Comparison of ENCODE assay signal across 12 mouse cellular contexts in genomic region chr2:127503751-127504549, GRCm38 (mm10). TPM values are rescaled to one million over a fixed set of nuclear protein-coding genes. Genes with fewer than 3 reads are reported as not detected.
DNase-seq lines count a peak whose midpoint lies in the region; ATAC-seq and TF ChIP-seq lines count a peak whose summit lies in the region.
"Had no signal": no experiment of that assay in that cellular context is flagged by ENCODE, and none has a peak within 500 bp of the region (broad histone marks: within the 10 kb centered on the region; RNA-seq: fewer than 3 reads in every experiment).

No protein-coding gene starts in this region.

- H3K9ac ChIP-seq in hindbrain, postnatal 0 days (replicated peaks; ENCODE audit: low read length) = 0 out of 2 replicates have a peak overlapping the region, but pooled peaks have one; percentile 10

- TF ChIP-seq CTCF in hindbrain, postnatal 0 days (IDR thresholded peaks at IDR 0.05; ENCODE audit: low read depth) = no peak

- WGBS in hindbrain, postnatal 0 days = 40% methylated on average over 8 of the region's 8 CpGs

- H3K36me3 ChIP-seq in hindbrain, postnatal 0 days (ENCODE audit: insufficient read depth, low read length) = no peaks in the 10 kb centered on the region

- H3K27ac ChIP-seq in hindbrain, postnatal 0 days = peak overlapping the region; percentile 49; the same call in 1 of the 2 replicates

- DNase-seq in layer of hippocampus, adult 11-12 months (ENCODE audit: low spot score) = peak; percentile 57
- DNase-seq in layer of hippocampus, adult 9-10 months (ENCODE audit: low spot score) = no peak
- DNase-seq in right cerebral cortex, postnatal 14 days = peak; percentile 58
- no peak for DNase-seq in right cerebral cortex, postnatal 25 days
- DNase-seq in hindbrain, postnatal 0 days (ENCODE audit: low spot score) = peak; percentile 76
- no peak for DNase-seq in gastrocnemius, postnatal 4 days (ENCODE audit: low spot score in 2 of 2)
- no peak for DNase-seq in urinary bladder, adult 2 months (ENCODE audit: low spot score)
- DNase-seq in c-Kit-positive CD71-positive TER-119-positive erythroid progenitor cells, embryonic 14.5 days (ENCODE audit: low spot score) = no peak
- DNase-seq: gastrocnemius, postnatal 25 days; heart, postnatal 14 days; kidney, postnatal 25 days had no signal

- H3K27me3 ChIP-seq in hindbrain, postnatal 0 days (ENCODE audit: insufficient read depth, low read length) = no peaks in the 10 kb centered on the region

- H3K4me1 ChIP-seq in hindbrain, postnatal 0 days (ENCODE audit: insufficient read depth, low read length) = peaks cover 13% of the 10 kb centered on the region; the same call in 1 of the 2 replicates

- H3K9me3 ChIP-seq in hindbrain, postnatal 0 days (ENCODE audit: low read length) = no peaks in the 10 kb centered on the region

- no peak overlapping the region for H3K4me3 ChIP-seq in hindbrain, postnatal 0 days (ENCODE audit: low read length)

- ATAC-seq in hindbrain, postnatal 0 days = peak; percentile 72

- no peak overlapping the region for H3K4me2 ChIP-seq in hindbrain, postnatal 0 days (ENCODE audit: low read depth, low read length)

RNA-seq across cellular contexts. Expression of gene Kcnip3, which starts 17.9 kb away (rescaled TPM):
- total RNA-seq in hindbrain, postnatal 0 days (2014; rRNA removed) = 34.7 and 39.0 TPM in 2 replicates
- 12.4 and 13.8 TPM in 2 replicates for polyA plus RNA-seq in hindbrain, postnatal 0 days (2015; fragmentation: Nextera tagmentation; extraction: Ambion mirVana)
- total RNA-seq in gastrocnemius, postnatal 4 days (2021) = 1 to 10 TPM in 1 of 2 experiments, under 1 TPM in 1; 0.64 to 1.0 TPM
- 4.2 and 4.8 TPM in 2 replicates for polyA plus RNA-seq in urinary bladder, adult 2 months (2012; rRNA removed)

RNA-seq across cellular contexts. Expression of gene Prom2, which starts 37.3 kb away (rescaled TPM):
- total RNA-seq in hindbrain, postnatal 0 days (2014; rRNA removed) = 0.07 and 0.10 TPM in 2 replicates
- 0.10 and 0.32 TPM in 2 replicates for polyA plus RNA-seq in hindbrain, postnatal 0 days (2015; fragmentation: Nextera tagmentation; extraction: Ambion mirVana)
- not detected for total RNA-seq in gastrocnemius, postnatal 4 days (2021)
- 112 and 118 TPM in 2 replicates for polyA plus RNA-seq in urinary bladder, adult 2 months (2012; rRNA removed)
- total RNA-seq: gastrocnemius, postnatal 25 days; heart, postnatal 14 days; liver, adult 2 months had no signal

RNA-seq across cellular contexts. Expression of gene Fahd2a, which starts 59.6 kb away (rescaled TPM):
- 29.4 and 44.4 TPM in 2 replicates for total RNA-seq in hindbrain, postnatal 0 days (2014; rRNA removed)
- polyA plus RNA-seq in hindbrain, postnatal 0 days (2015; fragmentation: Nextera tagmentation; extraction: Ambion mirVana) = 33.6 and 34.0 TPM in 2 replicates
- 10 to 100 TPM; 11.2 to 13.2 TPM for total RNA-seq in gastrocnemius, postnatal 4 days (2021)
- 30.4 and 41.2 TPM in 2 replicates for polyA plus RNA-seq in urinary bladder, adult 2 months (2012; rRNA removed)

Comparison
In these comparisons a context has a peak if more than half of its experiments do, and no peak if none do; other contexts are left out.
1. DNase-seq: peak in layer of hippocampus, adult 11-12 months (single experiment), right cerebral cortex, postnatal 14 days (single experiment) and hindbrain, postnatal 0 days (single experiment); none in layer of hippocampus, adult 9-10 months (single experiment), right cerebral cortex, postnatal 25 days (single experiment), gastrocnemius, postnatal 4 days (0 of 2), urinary bladder, adult 2 months (single experiment) and c-Kit-positive CD71-positive TER-119-positive erythroid progenitor cells, embryonic 14.5 days (single experiment).
2. RNA of gene Kcnip3, which starts 17.9 kb away (total RNA-seq): 34.7 to 39.0 TPM in hindbrain, postnatal 0 days; 0.64 to 1.0 TPM in gastrocnemius, postnatal 4 days; every median in the first group is over 10 times any median in the second.